Mouse (Mus musculus): ENCODE results near the gene Cdh26.

Cdh26 gene

GRCm38 (mm10) chr2:178430231-178430630, at the start of gene Cdh26:
Cdh26 (plus strand) TSS chr2:178430531.
- DNase-seq (ENCODE audit: low spot score in 2 of 2) = no peak

GRCm38 (mm10) chr2:178407053-178407815, 23.1 kb upstream of the Cdh26 start, which contains the start of gene Sycp2:
Sycp2 (minus strand) TSS chr2:178407685.
- no peak for DNase-seq (ENCODE audit: low spot score in 2 of 2)

- DNase-seq (ENCODE audit: low spot score in 2 of 2) = no peak
These were observed 21.3 kb upstream of the Cdh26 start for GRCm38 (mm10) chr2:178409024-178409423.

GRCm38 (mm10) chr2:178410286-178410685, 20.0 kb upstream of the Cdh26 start:
- DNase-seq (ENCODE audit: low spot score in 2 of 2) = no peak

GRCm38 (mm10) chr2:178412598-178412997, 17.7 kb upstream of the Cdh26 start:
- no peak for DNase-seq (ENCODE audit: low spot score in 2 of 2)

- no peak for DNase-seq (ENCODE audit: low spot score in 2 of 2)
These were observed 17.2 kb upstream of the Cdh26 start for GRCm38 (mm10) chr2:178413081-178413480.

- DNase-seq (ENCODE audit: low spot score in 2 of 2) = no peak
These were observed 16.7 kb upstream of the Cdh26 start for GRCm38 (mm10) chr2:178413481-178414260.

- no peak for DNase-seq (ENCODE audit: low spot score in 2 of 2)
These were observed 15.8 kb upstream of the Cdh26 start, which contains the start of the genes Ppp1r3d and Fam217b for GRCm38 (mm10) chr2:178414261-178415149. Ppp1r3d (minus strand) TSS chr2:178414472. Fam217b (plus strand) TSS chr2:178414524.

- no peak for DNase-seq (ENCODE audit: low spot score in 2 of 2)
These were observed 15.2 kb upstream of the Cdh26 start for GRCm38 (mm10) chr2:178415150-178415448.

- DNase-seq (ENCODE audit: low spot score in 2 of 2) = no peak
These were observed 13.9 kb upstream of the Cdh26 start for GRCm38 (mm10) chr2:178416427-178416826.

- no peak for DNase-seq (ENCODE audit: low spot score in 2 of 2)
These were observed 13.4 kb upstream of the Cdh26 start for GRCm38 (mm10) chr2:178416970-178417369.

GRCm38 (mm10) chr2:178420576-178420975, 9.8 kb upstream of the Cdh26 start:
- no peak for DNase-seq (ENCODE audit: low spot score in 2 of 2)

- no peak for DNase-seq (ENCODE audit: low spot score in 2 of 2)
These were observed 8.7 kb upstream of the Cdh26 start for GRCm38 (mm10) chr2:178421603-178422002.

- DNase-seq (ENCODE audit: low spot score in 2 of 2) = no peak
These were observed 8.1 kb upstream of the Cdh26 start for GRCm38 (mm10) chr2:178422186-178422585.

GRCm38 (mm10) chr2:178423223-178423622, 7.1 kb upstream of the Cdh26 start:
- DNase-seq (ENCODE audit: low spot score in 2 of 2) = no peak

GRCm38 (mm10) chr2:178426229-178426628, 4.1 kb upstream of the Cdh26 start:
- DNase-seq (ENCODE audit: low spot score in 2 of 2) = no peak

- no peak for DNase-seq (ENCODE audit: low spot score in 2 of 2)
These were observed 3.1 kb upstream of the Cdh26 start for GRCm38 (mm10) chr2:178427181-178427580.

GRCm38 (mm10) chr2:178428183-178428582, 2.1 kb upstream of the Cdh26 start:
- no peak for DNase-seq (ENCODE audit: low spot score in 2 of 2)

GRCm38 (mm10) chr2:178428676-178429075, 1.7 kb upstream of the Cdh26 start:
- DNase-seq (ENCODE audit: low spot score in 2 of 2) = no peak

GRCm38 (mm10) chr2:178429426-178429825, 905 bp upstream of the Cdh26 start:
- DNase-seq (ENCODE audit: low spot score in 2 of 2) = no peak

GRCm38 (mm10) chr2:178433495-178433894, 3.2 kb downstream of the Cdh26 start:
- no peak for DNase-seq (ENCODE audit: low spot score in 2 of 2)

- DNase-seq (ENCODE audit: low spot score in 2 of 2) = no peak
These were observed 3.6 kb downstream of the Cdh26 start for GRCm38 (mm10) chr2:178433903-178434302.
